In the genomic region with DNA sequence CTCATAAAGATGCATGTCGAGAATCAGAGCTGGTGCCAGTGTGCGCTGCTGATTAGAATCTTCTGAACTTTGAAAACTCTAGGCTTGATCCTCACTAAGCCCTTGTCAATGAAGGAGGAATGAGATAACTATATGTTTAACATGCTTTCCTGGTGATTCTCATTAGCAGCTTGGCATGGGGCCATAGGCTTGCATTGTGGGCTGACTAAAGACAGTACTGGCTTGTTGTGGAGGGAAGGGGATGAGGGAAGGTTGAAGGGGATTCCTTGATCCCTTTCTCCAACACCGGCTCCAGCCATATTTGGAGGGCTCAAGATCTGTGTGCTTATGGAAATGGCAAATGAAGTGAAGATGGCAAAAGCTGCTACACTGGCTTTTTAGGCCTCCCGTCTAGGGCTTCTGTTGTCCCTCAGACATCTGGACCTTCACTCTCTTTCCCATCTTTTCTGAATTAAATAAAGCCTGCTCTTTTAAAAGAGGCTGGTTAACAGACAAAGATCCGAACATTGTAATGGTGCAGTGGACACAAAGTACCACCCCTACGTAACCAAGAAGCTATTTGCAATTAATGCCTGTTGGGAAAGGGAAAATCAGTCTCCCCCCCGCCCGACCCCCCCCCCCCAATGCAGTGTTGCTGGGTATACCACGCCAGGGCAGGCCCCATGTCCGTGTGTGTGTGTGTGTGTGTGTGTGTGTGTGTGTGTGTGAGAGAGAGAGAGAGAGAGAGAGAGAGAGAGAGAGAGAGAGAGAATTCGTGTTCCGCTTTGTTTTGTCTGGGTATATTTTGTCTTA, we compare ENCODE assay signal across 8 mouse cellular contexts.
A peak's percentile ranks its signal among the peaks of the same experiment; 100 is the strongest.
DNase-seq lines count a peak whose midpoint lies in the region; ATAC-seq and TF ChIP-seq lines count a peak whose summit lies in the region.

No protein-coding gene starts in this region.

- 42% methylated on average over 12 of the region's 12 CpGs for WGBS in kidney, embryonic 15.5 days
- 20% methylated on average over 12 of the region's 12 CpGs for WGBS in forebrain, embryonic 11.5 days
- WGBS in intestine, postnatal 0 days: 48% methylated on average over 12 of the region's 12 CpGs
- WGBS in neural tube, embryonic 13.5 days: 29% methylated on average over 12 of the region's 12 CpGs

- no peaks in the 10 kb centered on the region for H3K4me1 ChIP-seq in kidney, embryonic 15.5 days
- H3K4me1 ChIP-seq in forebrain, embryonic 11.5 days (replicated peaks; ENCODE audit: control insufficient read depth, insufficient read depth, low read length): no peaks in the 10 kb centered on the region; the same call in 1 of the 2 replicates
- H3K4me1 ChIP-seq in intestine, postnatal 0 days (replicated peaks; ENCODE audit: control insufficient read depth, insufficient read depth, low read length): no peaks in the 10 kb centered on the region
- H3K4me1 ChIP-seq in neural tube, embryonic 13.5 days (replicated peaks): no peaks in the 10 kb centered on the region; the same call in 1 of the 2 replicates

- H3K4me3 ChIP-seq in kidney, embryonic 15.5 days (replicated peaks): peak overlapping the region; percentile 30
- H3K4me3 ChIP-seq in forebrain, embryonic 11.5 days (ENCODE audit: low read depth, low read length): no peak overlapping the region
- no peak overlapping the region for H3K4me3 ChIP-seq in intestine, postnatal 0 days (ENCODE audit: low read depth, low read length)
- peak overlapping the region; percentile 19; the same call in 1 of the 2 replicates for H3K4me3 ChIP-seq in neural tube, embryonic 13.5 days

- DNase-seq in kidney, adult 11 months: no peak
- DNase-seq in forebrain, embryonic 11.5 days (ENCODE audit: low spot score): peak; percentile 68
- no peak for DNase-seq in cerebellum, adult 9-11 months
- DNase-seq in left cerebral cortex, postnatal 10 days (ENCODE audit: extremely low spot score in 1 of 2, low spot score in 2 of 2): no peak
- no peak for DNase-seq in frontal cortex, postnatal 14 days (ENCODE audit: low spot score in 2 of 2)

- TF ChIP-seq CTCF in intestine, postnatal 0 days (IDR thresholded peaks at IDR 0.05; ENCODE audit: low read depth): no peak

- peak overlapping the region; percentile 54 for H3K4me2 ChIP-seq in kidney, embryonic 15.5 days
- H3K4me2 ChIP-seq in forebrain, embryonic 11.5 days (ENCODE audit: low read depth, low read length, severe bottlenecking): peak overlapping the region; percentile 34; the same call in 1 of the 2 replicates
- peak overlapping the region; percentile 56; the same call in 1 of the 2 replicates for H3K4me2 ChIP-seq in intestine, postnatal 0 days (replicated peaks; ENCODE audit: low read depth)
- H3K4me2 ChIP-seq in neural tube, embryonic 13.5 days: peak overlapping the region; percentile 52

- intact Hi-C loops in left cerebral cortex, postnatal 10 days (cut with DNase I): no loop called here

- H3K9ac ChIP-seq in kidney, embryonic 15.5 days: no peak overlapping the region
- no peak overlapping the region; the same call in 1 of the 2 replicates for H3K9ac ChIP-seq in forebrain, embryonic 11.5 days (ENCODE audit: low read length)
- H3K9ac ChIP-seq in intestine, postnatal 0 days (ENCODE audit: low read depth, low read length): no peak overlapping the region
- no peak overlapping the region for H3K9ac ChIP-seq in neural tube, embryonic 13.5 days

- no peak overlapping the region for H3K27ac ChIP-seq in kidney, embryonic 15.5 days
- peak overlapping the region; percentile 74 for H3K27ac ChIP-seq in forebrain, embryonic 11.5 days (ENCODE audit: low read depth, low read length)
- no peak overlapping the region for H3K27ac ChIP-seq in intestine, postnatal 0 days (ENCODE audit: low read depth, low read length)
- no peak overlapping the region for H3K27ac ChIP-seq in neural tube, embryonic 13.5 days (replicated peaks)

- no peaks in the 10 kb centered on the region for H3K27me3 ChIP-seq in kidney, embryonic 15.5 days
- no peaks in the 10 kb centered on the region for H3K27me3 ChIP-seq in forebrain, embryonic 11.5 days (ENCODE audit: control insufficient read depth, insufficient read depth, low read length)
- H3K27me3 ChIP-seq in intestine, postnatal 0 days (replicated peaks; ENCODE audit: control insufficient read depth, insufficient read depth, low read length): no peaks in the 10 kb centered on the region
- no peaks in the 10 kb centered on the region for H3K27me3 ChIP-seq in neural tube, embryonic 13.5 days

- H3K36me3 ChIP-seq in kidney, embryonic 15.5 days: no peaks in the 10 kb centered on the region
- no peaks in the 10 kb centered on the region for H3K36me3 ChIP-seq in forebrain, embryonic 11.5 days (ENCODE audit: control insufficient read depth, insufficient read depth, low read length)
- H3K36me3 ChIP-seq in intestine, postnatal 0 days (ENCODE audit: control insufficient read depth, insufficient read depth): no peaks in the 10 kb centered on the region
- no peaks in the 10 kb centered on the region for H3K36me3 ChIP-seq in neural tube, embryonic 13.5 days

- H3K9me3 ChIP-seq in kidney, embryonic 15.5 days (replicated peaks): no peaks in the 10 kb centered on the region
- no peaks in the 10 kb centered on the region for H3K9me3 ChIP-seq in forebrain, embryonic 11.5 days (ENCODE audit: control insufficient read depth, low read length)
- H3K9me3 ChIP-seq in intestine, postnatal 0 days (ENCODE audit: control insufficient read depth): no peaks in the 10 kb centered on the region
- H3K9me3 ChIP-seq in neural tube, embryonic 13.5 days: no peaks in the 10 kb centered on the region

- no peak for ATAC-seq in kidney, embryonic 15.5 days (replicated peaks; ENCODE audit: low FRiP score)
- ATAC-seq in forebrain, embryonic 11.5 days (replicated peaks; ENCODE audit: low FRiP score): peak; percentile 67
- ATAC-seq in intestine, postnatal 0 days: no peak
- 0 out of 2 replicates have a peak, but pooled peaks have one; percentile 29 for ATAC-seq in neural tube, embryonic 13.5 days (ENCODE audit: low read depth)

Comparison
In these comparisons a context has a peak if more than half of its experiments do, and no peak if none do; other contexts are left out.
1. ATAC-seq: peak in forebrain, embryonic 11.5 days (single experiment) and neural tube, embryonic 13.5 days (single experiment); none in kidney, embryonic 15.5 days (single experiment) and intestine, postnatal 0 days (single experiment).
2. H3K4me3 ChIP-seq: peak in kidney, embryonic 15.5 days (single experiment) and neural tube, embryonic 13.5 days (single experiment); none in forebrain, embryonic 11.5 days (single experiment) and intestine, postnatal 0 days (single experiment).
3. Peak in every context shown above with its lines, with median percentiles within 50 percentile points of each other: H3K4me2 ChIP-seq.